In the genomic region with DNA sequence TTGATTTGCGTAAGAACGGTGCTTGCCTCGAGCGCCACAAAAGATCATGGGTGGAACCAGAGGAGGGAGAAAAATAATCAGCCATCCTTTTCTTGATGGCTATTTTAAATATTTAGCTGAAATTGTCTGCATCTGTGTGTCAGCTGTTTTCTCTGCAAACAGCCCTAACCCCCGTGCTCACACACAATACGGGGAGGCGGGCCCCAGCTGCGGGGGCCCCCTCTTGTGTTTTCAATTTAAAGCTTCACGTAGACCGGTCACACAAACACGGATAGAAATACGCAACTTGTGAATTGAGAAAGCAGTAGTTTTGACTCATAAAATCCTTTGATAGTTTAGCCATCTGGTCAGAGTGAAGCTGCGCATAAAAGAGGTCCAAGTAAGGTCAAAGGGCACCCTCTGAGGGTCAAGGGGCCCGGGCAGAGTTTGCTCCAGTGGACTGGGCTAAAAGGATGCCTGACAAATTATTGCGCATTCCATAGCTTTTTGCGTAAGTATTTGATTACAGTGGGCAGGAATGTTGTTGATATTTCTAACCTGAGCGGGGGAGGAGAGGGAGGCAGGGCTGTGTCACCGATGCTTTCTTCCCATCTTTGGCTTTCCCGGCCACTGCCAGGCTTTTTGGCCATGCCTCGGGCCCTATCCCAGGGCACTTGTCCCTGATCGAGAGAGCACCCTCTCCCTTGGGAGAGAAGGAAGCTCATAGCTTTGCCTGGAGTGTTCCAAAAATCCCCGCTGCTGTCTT, we compare ENCODE assay signal across 8 mouse cellular contexts.
DNase-seq lines count a peak whose midpoint lies in the region; ATAC-seq and TF ChIP-seq lines count a peak whose summit lies in the region.
"Had no signal": no experiment of that assay in that cellular context is flagged by ENCODE, and none has a peak within 500 bp of the region (broad histone marks: within the 10 kb centered on the region; RNA-seq: fewer than 3 reads in every experiment).

No protein-coding gene starts in this region.

- ATAC-seq in hindbrain, embryonic 14.5 days (ENCODE audit: low FRiP score) = no peak
- no peak for ATAC-seq in midbrain, embryonic 13.5 days
- ATAC-seq: activated CD4-positive, CD25-positive, alpha-beta regulatory T cell, adult 4 months had no signal

- peak overlapping the region; percentile 13 to 46; a peak in 3 of 4 replicates for H3K4me3 ChIP-seq in ES-E14 (ENCODE audit: insufficient read depth in 1 of 2, low read depth in 1 of 2, low read length in 2 of 2, poor library complexity in 1 of 2, severe bottlenecking in 1 of 2)
- H3K4me3 ChIP-seq in hindbrain, embryonic 14.5 days (replicated peaks; ENCODE audit: low read length) = no peak overlapping the region
- no peak overlapping the region for H3K4me3 ChIP-seq in midbrain, embryonic 13.5 days (replicated peaks)
- H3K4me3 ChIP-seq in layer of hippocampus, adult 2 months = no peak overlapping the region

- H3K4me2 ChIP-seq in hindbrain, embryonic 14.5 days (replicated peaks) = peak overlapping the region; percentile 35
- H3K4me2 ChIP-seq in midbrain, embryonic 13.5 days (replicated peaks) = peak overlapping the region; percentile 26

- DNase-seq in ES-E14 (ENCODE audit: low read depth, low spot score) = no peak
- DNase-seq in embryo, embryonic 10.5 days (ENCODE audit: low spot score) = peak; percentile 87
- no peak for DNase-seq in hindbrain, embryonic 14.5 days (ENCODE audit: low spot score)
- DNase-seq in left cerebral cortex, adult 9 months (ENCODE audit: low spot score in 2 of 2) = no peak
- DNase-seq in frontal cortex, postnatal 36 days (ENCODE audit: low spot score in 2 of 2) = no peak
- no peak for DNase-seq in layer of hippocampus, adult 2 months (ENCODE audit: low spot score in 2 of 2)

- H3K36me3 ChIP-seq in ES-E14 (ENCODE audit: control insufficient read depth, insufficient read depth, low read length, poor library complexity, severe bottlenecking) = no peaks in the 10 kb centered on the region
- H3K36me3 ChIP-seq in hindbrain, embryonic 14.5 days (replicated peaks; ENCODE audit: control insufficient read depth, insufficient read depth) = no peaks in the 10 kb centered on the region
- no peaks in the 10 kb centered on the region for H3K36me3 ChIP-seq in midbrain, embryonic 13.5 days

- H3K27ac ChIP-seq in ES-E14 (ENCODE audit: insufficient read depth, low read depth, low read length, poor library complexity, severe bottlenecking) = no peak overlapping the region
- H3K27ac ChIP-seq in hindbrain, embryonic 14.5 days = no peak overlapping the region
- H3K27ac ChIP-seq in midbrain, embryonic 13.5 days = no peak overlapping the region
- no peak overlapping the region for H3K27ac ChIP-seq in layer of hippocampus, adult 2 months

- in situ Hi-C loops in ES-E14 (cut with MboI; ENCODE audit: low sequenced_read_pairs in 2 of 2, unreplicated experiment in 2 of 2) = loop anchor here (25.0 kb wide), 2 partner anchors 185 to 410 kb away; no protein-coding TSS in a partner anchor

- peaks cover 0 to 1% of the 10 kb centered on the region in 2 experiments; a peak in 1 of 4 replicates for H3K4me1 ChIP-seq in ES-E14 (ENCODE audit: control insufficient read depth in 2 of 2, insufficient read depth in 2 of 2, low read length in 2 of 2, poor library complexity in 1 of 2)
- H3K4me1 ChIP-seq in hindbrain, embryonic 14.5 days (replicated peaks; ENCODE audit: control insufficient read depth, insufficient read depth, low read length) = peaks cover 8% of the 10 kb centered on the region; the same call in 1 of the 2 replicates
- peaks cover 16% of the 10 kb centered on the region for H3K4me1 ChIP-seq in midbrain, embryonic 13.5 days (replicated peaks)

- WGBS in hindbrain, embryonic 14.5 days = 12% methylated on average over 22 of the region's 22 CpGs
- 15% methylated on average over 22 of the region's 22 CpGs for WGBS in midbrain, embryonic 13.5 days

- no peak for TF ChIP-seq CTCF in layer of hippocampus, adult 2 months (conservative IDR thresholded peaks at IDR 0.05)

- 0 out of 2 replicates have a peak, but pooled peaks cover 4% of the 10 kb centered on the region for H3K27me3 ChIP-seq in hindbrain, embryonic 14.5 days (ENCODE audit: control insufficient read depth, insufficient read depth, low read length)
- H3K27me3 ChIP-seq in midbrain, embryonic 13.5 days = no peaks in the 10 kb centered on the region

- no peaks in the 10 kb centered on the region for H3K9me3 ChIP-seq in ES-E14 (ENCODE audit: control insufficient read depth, insufficient read depth, low read depth, low read length)
- H3K9me3 ChIP-seq in hindbrain, embryonic 14.5 days (ENCODE audit: control insufficient read depth, low read length) = no peaks in the 10 kb centered on the region
- no peaks in the 10 kb centered on the region for H3K9me3 ChIP-seq in midbrain, embryonic 13.5 days

- no peak overlapping the region; the same call in 1 of the 2 replicates for H3K9ac ChIP-seq in ES-E14 (ENCODE audit: insufficient read depth, low read depth, low read length, poor library complexity, severe bottlenecking)
- H3K9ac ChIP-seq in hindbrain, embryonic 14.5 days = no peak overlapping the region
- H3K9ac ChIP-seq in midbrain, embryonic 13.5 days (replicated peaks) = no peak overlapping the region

TF ChIP-seq in ES-E14, 5 proteins besides CTCF, POLR2A, EP300 and RAD21:
- TF ChIP-seq HCFC1 (IDR thresholded peaks at IDR 0.05; ENCODE audit: borderline replicate concordance, insufficient read depth, low read length) (no peak), ZNF384 (IDR thresholded peaks at IDR 0.05; ENCODE audit: low read depth, low read length) (no peak), ZC3H11A (IDR thresholded peaks at IDR 0.05; ENCODE audit: borderline replicate concordance, low read depth, low read length) (no peak), MAFK (IDR thresholded peaks at IDR 0.05; ENCODE audit: insufficient read depth, low read depth, low read length) (no peak), CHD2 (IDR thresholded peaks at IDR 0.05; ENCODE audit: low read depth, low read length) (no peak)

Comparison
In these comparisons a context has a peak if more than half of its experiments do, and no peak if none do; other contexts are left out.
1. H3K4me3 ChIP-seq: peak in ES-E14 (2 of 2); none in hindbrain, embryonic 14.5 days (single experiment), midbrain, embryonic 13.5 days (single experiment) and layer of hippocampus, adult 2 months (single experiment).